Mouse (Mus musculus) neural tube, embryonic 15.5 days (tissue): ENCODE measurements around the gene Sema3b. TPM values are rescaled to one million over a fixed set of nuclear protein-coding genes. Genes with fewer than 3 reads are reported as not detected.

ENCODE experiments used
- ATAC-seq: fragments of 200-750 bp; cut with Nextera tagmentation; 2 replicates; pipeline ENCODE4 v1.8.0; 2017; ENCODE audit warnings: mild to moderate bottlenecking, moderate TSS enrichment, moderate library complexity; ENCODE audit not compliant: low FRiP score
- H3K27ac ChIP-seq: fragments of 300-500 bp; sonication (generic); replicated peaks from 2 replicates; pipeline ENCODE4 v1.5.1; 2015; ENCODE audit warnings: mild to moderate bottlenecking, inconsistent platforms
- H3K27me3 ChIP-seq: fragments of 300-500 bp; sonication (generic); replicated peaks from 2 replicates; pipeline ENCODE4 v1.6.1; 2015; ENCODE audit warnings: inconsistent platforms
- H3K36me3 ChIP-seq: fragments of 300-500 bp; sonication (generic); 2 replicates; pipeline ENCODE4 v1.6.1; 2015; ENCODE audit warnings: inconsistent platforms
- H3K4me1 ChIP-seq: fragments of 300-500 bp; sonication (generic); 2 replicates; pipeline ENCODE4 v1.6.1; 2015; ENCODE audit warnings: inconsistent platforms
- H3K4me2 ChIP-seq: fragments of 300-500 bp; sonication (generic); 2 replicates; pipeline ENCODE4 v1.6.1; 2015; ENCODE audit warnings: inconsistent platforms, mild to moderate bottlenecking, moderate library complexity
- H3K4me3 ChIP-seq: fragments of 300-500 bp; sonication (generic); replicated peaks from 2 replicates; pipeline ENCODE4 v1.5.1; 2015; ENCODE audit warnings: mild to moderate bottlenecking, inconsistent platforms
- H3K9ac ChIP-seq: fragments of 300-500 bp; sonication (generic); replicated peaks from 2 replicates; pipeline ENCODE4 v1.6.1; 2015; ENCODE audit warnings: mild to moderate bottlenecking, inconsistent platforms
- H3K9me3 ChIP-seq: fragments of 300-500 bp; sonication (generic); replicated peaks from 2 replicates; pipeline ENCODE4 v1.6.1; 2016; ENCODE audit warnings: inconsistent platforms
- WGBS: fragments of 180-500 bp; shearing (Covaris S2); methylation state at CpG from one replicate; pipeline ENCODE4 v1.1.7; 2015; ENCODE audit warnings: mixed read lengths; 5-methylcytosine and 5-hydroxymethylcytosine counted together
- polyA plus RNA-seq: library from polyadenylated mRNA; unstranded; fragments of >200 nt; fragmentation: Nextera tagmentation; extraction: Ambion mirVana; gene quantifications from 2 replicates; pipeline ENCODE4 v1.2.1, GENCODE M21; 2015

Gene Sema3b
- polyA plus RNA-seq, 1 experiment from 2014 or later, result 6.6 TPM

- H3K27ac ChIP-seq, result no peak overlapping the region
- no peak overlapping the region for H3K9ac ChIP-seq
- 76% methylated on average over 3 of the region's 3 CpGs for WGBS
- H3K36me3 ChIP-seq, result peaks cover 43% of the 10 kb centered on the region
- H3K27me3 ChIP-seq, result peaks cover 18% of the 10 kb centered on the region
- H3K4me3 ChIP-seq, result peak overlapping the region; percentile 82; the same call in 1 of the 2 replicates
- H3K4me2 ChIP-seq, result peak overlapping the region; percentile 89
- no peak for ATAC-seq
- peaks cover 50% of the 10 kb centered on the region for H3K4me1 ChIP-seq
- H3K9me3 ChIP-seq, result no peaks in the 10 kb centered on the region
These were observed 52.7 kb downstream of the Sema3b start for GRCm38 (mm10) chr9:107556346-107556745.

GRCm38 (mm10) chr9:107555701-107556100 is 53.3 kb downstream of the Sema3b start:
- Histone ChIP-seq H3K9ac (peak overlapping the region; percentile 84), H3K36me3 (peaks cover 37% of the 10 kb centered on the region), H3K27me3 (peaks cover 24% of the 10 kb centered on the region), H3K4me2 (peak overlapping the region; percentile 89), H3K9me3 (no peaks in the 10 kb centered on the region), H3K27ac (peak overlapping the region; percentile 92; the same call in 1 of the 2 replicates), H3K4me1 (peaks cover 56% of the 10 kb centered on the region), H3K4me3 (peak overlapping the region; percentile 82)
- ATAC-seq, result no peak
- WGBS, result 54% methylated on average over 2 of the region's 2 CpGs

- no peaks in the 10 kb centered on the region for H3K9me3 ChIP-seq
- peak overlapping the region; percentile 92 for H3K27ac ChIP-seq
- H3K9ac ChIP-seq, result peak overlapping the region; percentile 84
- peaks cover 58% of the 10 kb centered on the region for H3K4me1 ChIP-seq
- H3K36me3 ChIP-seq, result peaks cover 30% of the 10 kb centered on the region
- ATAC-seq, result peak; percentile 16; the same call in 1 of the 2 replicates
- H3K4me3 ChIP-seq, result peak overlapping the region; percentile 82
- H3K27me3 ChIP-seq, result peaks cover 31% of the 10 kb centered on the region
- peak overlapping the region; percentile 89 for H3K4me2 ChIP-seq
- 0% methylated on average over 23 of the region's 23 CpGs for WGBS
These were observed 54.0 kb downstream of the Sema3b start for GRCm38 (mm10) chr9:107555031-107555457.

- peak overlapping the region; percentile 89 for H3K4me2 ChIP-seq
- H3K27ac ChIP-seq, result peak overlapping the region; percentile 92
- under 1% methylated on average over 53 of the region's 53 CpGs for WGBS
- peaks cover 58% of the 10 kb centered on the region for H3K4me1 ChIP-seq
- H3K9me3 ChIP-seq, result no peaks in the 10 kb centered on the region
- peak overlapping the region; percentile 82 for H3K4me3 ChIP-seq
- ATAC-seq, result peak; percentile 93
- H3K9ac ChIP-seq, result peak overlapping the region; percentile 84
- H3K27me3 ChIP-seq, result peaks cover 36% of the 10 kb centered on the region
- peaks cover 23% of the 10 kb centered on the region for H3K36me3 ChIP-seq
These were observed 54.7 kb downstream of the Sema3b start for GRCm38 (mm10) chr9:107554319-107554825.

GRCm38 (mm10) chr9:107553541-107554318 is 55.3 kb downstream of the Sema3b start:
- Histone ChIP-seq H3K27ac (peak overlapping the region; percentile 92), H3K4me2 (peak overlapping the region; percentile 89), H3K4me1 (peaks cover 58% of the 10 kb centered on the region), H3K9ac (peak overlapping the region; percentile 72), H3K36me3 (peaks cover 17% of the 10 kb centered on the region), H3K4me3 (peak overlapping the region; percentile 82), H3K27me3 (peaks cover 43% of the 10 kb centered on the region), H3K9me3 (no peaks in the 10 kb centered on the region)
- WGBS, result 4% methylated on average over 37 of the region's 37 CpGs
- peak; percentile 73 for ATAC-seq

- peak overlapping the region; percentile 82; the same call in 1 of the 2 replicates for H3K4me3 ChIP-seq
- WGBS, result 81% methylated on average over 5 of the region's 5 CpGs
- peak overlapping the region; percentile 89 for H3K4me2 ChIP-seq
- H3K9ac ChIP-seq, result no peak overlapping the region
- H3K27me3 ChIP-seq, result peaks cover 50% of the 10 kb centered on the region
- H3K27ac ChIP-seq, result no peak overlapping the region
- ATAC-seq, result no peak
- no peaks in the 10 kb centered on the region for H3K9me3 ChIP-seq
- H3K4me1 ChIP-seq, result peaks cover 58% of the 10 kb centered on the region
- peaks cover 9% of the 10 kb centered on the region for H3K36me3 ChIP-seq
These were observed 56.2 kb downstream of the Sema3b start for GRCm38 (mm10) chr9:107552690-107553393.

GRCm38 (mm10) chr9:107551890-107552355 is 57.1 kb downstream of the Sema3b start:
- Histone ChIP-seq H3K27ac (0 out of 2 replicates have a peak overlapping the region, but pooled peaks have one; percentile 38), H3K4me2 (peak overlapping the region; percentile 89), H3K9me3 (no peaks in the 10 kb centered on the region), H3K27me3 (peaks cover 50% of the 10 kb centered on the region), H3K9ac (peak overlapping the region; percentile 45; the same call in 1 of the 2 replicates), H3K4me3 (peak overlapping the region; percentile 36), H3K4me1 (peaks cover 61% of the 10 kb centered on the region), H3K36me3 (no peaks in the 10 kb centered on the region; the same call in 1 of the 2 replicates)
- no peak for ATAC-seq
- WGBS, result 14% methylated on average over 8 of the region's 8 CpGs

GRCm38 (mm10) chr9:107551117-107551889 is 57.7 kb downstream of the Sema3b start, which contains the start of gene Rassf1:
Gene Rassf1, plus strand, starts transcription at chr9:107551555.
- Histone ChIP-seq H3K4me1 (peaks cover 61% of the 10 kb centered on the region), H3K27me3 (peaks cover 50% of the 10 kb centered on the region), H3K36me3 (no peaks in the 10 kb centered on the region), H3K9ac (peak within 1 kb of the TSS; percentile 45), H3K9me3 (no peaks in the 10 kb centered on the region), H3K4me3 (peak within 1 kb of the TSS; percentile 36), H3K4me2 (peak within 1 kb of the TSS; percentile 89), H3K27ac (0 out of 2 replicates have a peak within 1 kb of the TSS, but pooled peaks have one; percentile 38)
- WGBS, result 2% methylated on average over 63 of the region's 63 CpGs
- no peak for ATAC-seq

- 31% methylated on average over 23 of the region's 23 CpGs for WGBS
- peaks cover 50% of the 10 kb centered on the region for H3K27me3 ChIP-seq
- H3K4me3 ChIP-seq, result peak overlapping the region; percentile 36
These were observed 58.4 kb downstream of the Sema3b start for GRCm38 (mm10) chr9:107550491-107551116.

GRCm38 (mm10) chr9:107549297-107550074 is 59.5 kb downstream of the Sema3b start:
- H3K4me3 ChIP-seq, result no peak overlapping the region
- WGBS, result 91% methylated on average over 20 of the region's 20 CpGs
- H3K9me3 ChIP-seq, result no peaks in the 10 kb centered on the region
- no peak for ATAC-seq
- H3K4me1 ChIP-seq, result peaks cover 53% of the 10 kb centered on the region
- no peak overlapping the region for H3K27ac ChIP-seq
- H3K4me2 ChIP-seq, result no peak overlapping the region
- peaks cover 5% of the 10 kb centered on the region for H3K36me3 ChIP-seq
- peaks cover 50% of the 10 kb centered on the region for H3K27me3 ChIP-seq
- no peak overlapping the region for H3K9ac ChIP-seq

More at GRCm38 (mm10) chr9:107550491-107551116, 58.4 kb downstream of the Sema3b start:
- H3K36me3 ChIP-seq, result no peaks in the 10 kb centered on the region
- peaks cover 60% of the 10 kb centered on the region for H3K4me1 ChIP-seq
- H3K9me3 ChIP-seq, result no peaks in the 10 kb centered on the region
- 0 out of 2 replicates have a peak overlapping the region, but pooled peaks have one; percentile 45 for H3K9ac ChIP-seq
- peak overlapping the region; percentile 89 for H3K4me2 ChIP-seq
- no peak overlapping the region for H3K27ac ChIP-seq
- ATAC-seq, result no peak
